Mouse (Mus musculus): ENCODE results near the gene Atg4a-ps. TPM values are rescaled to one million over a fixed set of nuclear protein-coding genes. Genes with fewer than 3 reads are reported as not detected.

Atg4a-ps gene
- not detected for polyA plus RNA-seq (2014; fragmentation: Illumina TruSeq; extraction: RNeasy Lipid Tissue Mini Kit (QIAGEN cat#74804); ENCODE audit: low read depth, low replicate concordance)

DNA sequence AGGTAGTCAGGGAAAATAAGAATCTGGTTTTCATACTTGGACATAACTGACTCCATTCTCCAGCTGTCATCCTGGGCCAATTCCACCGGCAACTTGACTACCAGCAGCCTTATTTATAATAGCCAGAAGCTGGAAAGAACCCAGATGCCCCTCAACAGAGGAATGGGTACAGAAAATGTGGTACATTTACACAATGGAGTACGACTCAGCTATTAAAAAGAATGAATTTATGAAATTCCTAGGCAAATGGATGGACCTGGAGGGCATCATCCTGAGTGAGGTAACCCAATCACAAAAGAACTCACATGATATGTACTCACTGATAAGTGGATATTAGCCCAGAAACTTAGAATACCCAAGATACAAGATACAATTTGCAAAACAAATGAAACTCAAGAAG, at the start of gene Atg4a-ps:
Gene Atg4a-ps, minus strand, starts transcription at position 101 of the 400 bp plus-strand sequence.

Other genes with a start within 250 kb of the Atg4a-ps start
- not detected for gene Syt6, start 70.8 kb downstream of the Atg4a-ps start, polyA plus RNA-seq (2014; fragmentation: Illumina TruSeq; extraction: RNeasy Lipid Tissue Mini Kit (QIAGEN cat#74804); ENCODE audit: low read depth, low replicate concordance)
- 1.2 TPM for gene Olfml3, start 91.9 kb upstream of the Atg4a-ps start, polyA plus RNA-seq (2014; fragmentation: Illumina TruSeq; extraction: RNeasy Lipid Tissue Mini Kit (QIAGEN cat#74804); ENCODE audit: low read depth, low replicate concordance)
- not detected for gene Gm10964, start 93.3 kb upstream of the Atg4a-ps start, polyA plus RNA-seq (2014; fragmentation: Illumina TruSeq; extraction: RNeasy Lipid Tissue Mini Kit (QIAGEN cat#74804); ENCODE audit: low read depth, low replicate concordance)
- gene Hipk1, start 145.5 kb upstream of the Atg4a-ps start, polyA plus RNA-seq (2014; fragmentation: Illumina TruSeq; extraction: RNeasy Lipid Tissue Mini Kit (QIAGEN cat#74804); ENCODE audit: low read depth, low replicate concordance) = 26.9 TPM
- 2.3 TPM for gene Dclre1b, start 163.4 kb upstream of the Atg4a-ps start, polyA plus RNA-seq (2014; fragmentation: Illumina TruSeq; extraction: RNeasy Lipid Tissue Mini Kit (QIAGEN cat#74804); ENCODE audit: low read depth, low replicate concordance)
- gene Ap4b1, start 163.5 kb upstream of the Atg4a-ps start, polyA plus RNA-seq (2014; fragmentation: Illumina TruSeq; extraction: RNeasy Lipid Tissue Mini Kit (QIAGEN cat#74804); ENCODE audit: low read depth, low replicate concordance) = 9.2 TPM
- not detected for gene Gm43064, start 163.5 kb upstream of the Atg4a-ps start, polyA plus RNA-seq (2014; fragmentation: Illumina TruSeq; extraction: RNeasy Lipid Tissue Mini Kit (QIAGEN cat#74804); ENCODE audit: low read depth, low replicate concordance)
- not detected for gene Bcl2l15, start 186.5 kb upstream of the Atg4a-ps start, polyA plus RNA-seq (2014; fragmentation: Illumina TruSeq; extraction: RNeasy Lipid Tissue Mini Kit (QIAGEN cat#74804); ENCODE audit: low read depth, low replicate concordance)
- 3.5 TPM for gene Ptpn22, start 213.7 kb upstream of the Atg4a-ps start, polyA plus RNA-seq (2014; fragmentation: Illumina TruSeq; extraction: RNeasy Lipid Tissue Mini Kit (QIAGEN cat#74804); ENCODE audit: low read depth, low replicate concordance)

Data from liver, adult 10 weeks (tissue).